Mouse (Mus musculus): ENCODE measurements around the gene Pik3cd. TPM values are rescaled to one million over a fixed set of nuclear protein-coding genes. Genes with fewer than 3 reads are reported as not detected.

Pik3cd gene
- total RNA-seq, 2 experiments from 2014 or later: 14.1 to 29.6 TPM

Other genes with a start within 250 kb of the Pik3cd start
- not detected in 2 replicates for gene Rbp7, start 247.6 kb downstream of the Pik3cd start, total RNA-seq (2014; fragmentation: Nextera tagmentation)
- gene Rbp7, start 247.6 kb downstream of the Pik3cd start, total RNA-seq (2017): not detected in 2 replicates
- gene Tmem274, start 225.2 kb downstream of the Pik3cd start, total RNA-seq (2014; fragmentation: Nextera tagmentation): not detected in 2 replicates
- not detected in 2 replicates for gene Tmem274, start 225.2 kb downstream of the Pik3cd start, total RNA-seq (2017)
- 2.8 and 13.3 TPM in 2 replicates for gene Nmnat1, start 217.4 kb downstream of the Pik3cd start, total RNA-seq (2014; fragmentation: Nextera tagmentation)
- 2.2 and 8.0 TPM in 2 replicates for gene Nmnat1, start 217.4 kb downstream of the Pik3cd start, total RNA-seq (2017)
- 26.0 and 32.6 TPM in 2 replicates for gene Lzic, start 217.3 kb downstream of the Pik3cd start, total RNA-seq (2014; fragmentation: Nextera tagmentation)
- 62.6 and 135 TPM in 2 replicates for gene Lzic, start 217.3 kb downstream of the Pik3cd start, total RNA-seq (2017)
- 1.5 and 5.5 TPM in 2 replicates for gene Ctnnbip1, start 184.3 kb downstream of the Pik3cd start, total RNA-seq (2014; fragmentation: Nextera tagmentation)
- gene Ctnnbip1, start 184.3 kb downstream of the Pik3cd start, total RNA-seq (2017): 1.7 and 5.9 TPM in 2 replicates
- gene Clstn1, start 116.1 kb downstream of the Pik3cd start, total RNA-seq (2014; fragmentation: Nextera tagmentation): 30.8 and 31.2 TPM in 2 replicates
- gene Clstn1, start 116.1 kb downstream of the Pik3cd start, total RNA-seq (2017): 23.3 and 30.4 TPM in 2 replicates
- 22.9 and 24.1 TPM in 2 replicates for gene Tmem201, start 35.5 kb upstream of the Pik3cd start, total RNA-seq (2014; fragmentation: Nextera tagmentation)
- 6.4 and 8.1 TPM in 2 replicates for gene Tmem201, start 35.5 kb upstream of the Pik3cd start, total RNA-seq (2017)
- gene Slc25a33, start 71.7 kb upstream of the Pik3cd start, total RNA-seq (2014; fragmentation: Nextera tagmentation): 8.1 and 9.5 TPM in 2 replicates
- gene Slc25a33, start 71.7 kb upstream of the Pik3cd start, total RNA-seq (2017): 9.3 and 16.3 TPM in 2 replicates

Measured in megakaryocyte-erythroid progenitor cell, adult 5-6 weeks (primary cell).